Mouse (Mus musculus) liver, embryonic 15.5 days (tissue): ENCODE data around the gene Zfp831. TPM values are rescaled to one million over a fixed set of nuclear protein-coding genes. Genes with fewer than 3 reads are reported as not detected.

Source experiments
- ATAC-seq: fragments of 200-750 bp; cut with Nextera tagmentation; 2 replicates; pipeline ENCODE4 v1.8.0; 2017; ENCODE audit warnings: moderate number of reproducible peaks, mild to moderate bottlenecking, moderate library complexity; ENCODE audit not compliant: insufficient read depth
- H3K27ac ChIP-seq: fragments of 300-500 bp; sonication (generic); replicated peaks from 2 replicates; pipeline ENCODE4 v1.5.1; 2015; ENCODE audit warnings: mild to moderate bottlenecking, inconsistent platforms
- H3K27me3 ChIP-seq: fragments of 300-500 bp; sonication (generic); 2 replicates; pipeline ENCODE4 v1.6.1; 2015; ENCODE audit warnings: mild to moderate bottlenecking, inconsistent platforms
- H3K36me3 ChIP-seq: fragments of 300-500 bp; sonication (generic); replicated peaks from 2 replicates; pipeline ENCODE4 v1.6.1; 2015; ENCODE audit warnings: moderate library complexity, mild to moderate bottlenecking, inconsistent platforms
- H3K4me1 ChIP-seq: fragments of 300-500 bp; sonication (generic); replicated peaks from 2 replicates; pipeline ENCODE4 v1.6.1; 2015; ENCODE audit warnings: inconsistent platforms
- H3K4me2 ChIP-seq: fragments of 300-500 bp; sonication (generic); 2 replicates; pipeline ENCODE4 v1.6.1; 2015; ENCODE audit warnings: moderate library complexity, mild to moderate bottlenecking, inconsistent platforms
- H3K4me3 ChIP-seq: fragments of 300-500 bp; sonication (generic); replicated peaks from 2 replicates; pipeline ENCODE4 v1.5.1; 2015; ENCODE audit warnings: mild to moderate bottlenecking, inconsistent platforms
- H3K9ac ChIP-seq: fragments of 300-500 bp; sonication (generic); 2 replicates; pipeline ENCODE4 v1.6.1; 2015; ENCODE audit warnings: moderate library complexity, mild to moderate bottlenecking, inconsistent platforms
- H3K9me3 ChIP-seq: fragments of 300-500 bp; sonication (generic); replicated peaks from 2 replicates; pipeline ENCODE4 v1.6.1; 2016; ENCODE audit warnings: inconsistent platforms
- WGBS: fragments of 180-500 bp; shearing (Covaris S2); methylation state at CpG from one replicate; pipeline ENCODE4 v1.1.7; 2015; ENCODE audit warnings: mixed read lengths; ENCODE audit not compliant: insufficient replicate concordance; 5-methylcytosine and 5-hydroxymethylcytosine counted together
- polyA plus RNA-seq: library from polyadenylated mRNA; unstranded; fragments of >200 nt; fragmentation: Nextera tagmentation; extraction: Ambion mirVana; gene quantifications from 2 replicates; pipeline ENCODE4 v1.2.1, GENCODE M21; 2015

Zfp831 gene
- polyA plus RNA-seq, 1 experiment from 2014 or later = 0.01 TPM

DNA sequence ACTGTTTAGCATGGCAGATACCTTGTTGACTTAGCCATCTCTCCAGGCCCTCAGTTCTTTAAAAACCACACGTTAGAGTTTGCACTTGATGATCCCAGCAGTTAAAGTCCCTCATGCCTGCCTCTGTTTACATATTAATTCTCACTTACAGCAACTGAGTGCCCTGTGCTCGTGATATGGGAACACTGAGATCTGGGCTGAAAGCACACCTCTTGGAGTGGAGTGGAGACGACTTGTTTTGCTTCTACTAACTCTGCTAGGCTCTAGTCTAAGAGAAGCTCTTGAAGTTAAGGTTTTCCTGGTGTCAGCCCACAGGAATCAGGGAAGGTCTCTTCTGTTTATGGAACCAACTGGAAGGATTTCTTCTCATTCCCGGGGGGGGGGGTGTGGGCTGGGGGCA, 9.5 kb downstream of the Zfp831 start:
- Histone ChIP-seq H3K4me2 (no peak overlapping the region), H3K4me1 (no peaks in the 10 kb centered on the region), H3K9me3 (no peaks in the 10 kb centered on the region), H3K36me3 (no peaks in the 10 kb centered on the region), H3K4me3 (no peak overlapping the region), H3K27ac (no peak overlapping the region), H3K9ac (no peak overlapping the region), H3K27me3 (no peaks in the 10 kb centered on the region)
- WGBS = 47% methylated on average over 4 of the region's 4 CpGs
- no peak for ATAC-seq

DNA sequence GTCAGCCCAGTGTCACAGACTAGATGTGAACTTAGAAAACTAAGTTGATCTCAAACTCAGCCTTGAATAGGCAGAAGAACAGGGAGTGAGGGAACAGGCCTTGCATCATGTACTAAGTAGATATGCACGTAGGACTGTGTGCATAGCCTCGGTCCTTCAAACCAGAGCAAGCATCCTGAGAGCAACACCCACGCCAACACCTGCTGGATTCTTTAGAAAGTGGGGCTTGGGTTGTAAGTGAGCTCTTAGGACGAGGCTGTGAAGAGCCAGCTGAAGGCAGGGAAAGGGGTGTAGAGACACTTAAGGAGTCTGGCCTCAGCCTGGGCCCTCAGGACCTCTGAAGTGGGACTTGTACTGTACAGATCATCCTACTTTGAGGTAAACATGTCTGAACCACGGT, 12.0 kb downstream of the Zfp831 start:
- ATAC-seq = no peak
- no peaks in the 10 kb centered on the region for H3K27me3 ChIP-seq
- H3K27ac ChIP-seq = no peak overlapping the region
- 51% methylated on average over 5 of the region's 5 CpGs for WGBS
- no peak overlapping the region for H3K9ac ChIP-seq
- H3K9me3 ChIP-seq = no peaks in the 10 kb centered on the region
- no peaks in the 10 kb centered on the region for H3K4me1 ChIP-seq
- H3K36me3 ChIP-seq = no peaks in the 10 kb centered on the region
- no peak overlapping the region for H3K4me3 ChIP-seq
- no peak overlapping the region for H3K4me2 ChIP-seq

DNA sequence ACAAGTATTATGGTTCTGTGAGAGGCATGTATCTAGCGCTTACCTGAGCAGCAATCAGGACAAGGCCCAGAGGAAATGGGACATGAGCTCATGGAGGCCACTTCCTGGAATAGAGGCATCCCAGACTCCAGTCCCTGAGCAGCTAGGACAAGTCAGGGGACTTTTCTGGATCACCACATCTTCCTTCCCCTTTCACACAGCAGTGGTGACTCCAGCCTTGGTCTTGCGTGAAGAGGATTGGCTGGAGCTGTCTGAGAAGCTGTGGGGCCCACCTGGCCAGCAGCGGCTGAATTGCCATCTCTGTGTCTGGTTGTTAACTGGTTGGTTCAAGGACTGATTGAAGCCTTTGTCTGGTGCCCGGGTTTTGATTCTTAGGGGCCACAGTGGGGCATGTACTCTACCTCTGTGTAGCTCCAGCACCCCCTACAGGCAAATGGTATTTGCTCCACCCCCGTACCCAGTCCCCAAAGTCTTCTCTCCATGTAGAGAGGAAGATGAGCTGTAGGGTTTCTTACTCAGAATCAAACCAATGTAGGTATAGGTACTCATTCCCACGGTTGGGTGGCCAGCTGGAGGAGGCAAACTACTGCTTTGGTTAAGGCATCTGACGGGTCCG, 15.0 kb downstream of the Zfp831 start:
- 45% methylated on average over 8 of the region's 8 CpGs for WGBS

DNA sequence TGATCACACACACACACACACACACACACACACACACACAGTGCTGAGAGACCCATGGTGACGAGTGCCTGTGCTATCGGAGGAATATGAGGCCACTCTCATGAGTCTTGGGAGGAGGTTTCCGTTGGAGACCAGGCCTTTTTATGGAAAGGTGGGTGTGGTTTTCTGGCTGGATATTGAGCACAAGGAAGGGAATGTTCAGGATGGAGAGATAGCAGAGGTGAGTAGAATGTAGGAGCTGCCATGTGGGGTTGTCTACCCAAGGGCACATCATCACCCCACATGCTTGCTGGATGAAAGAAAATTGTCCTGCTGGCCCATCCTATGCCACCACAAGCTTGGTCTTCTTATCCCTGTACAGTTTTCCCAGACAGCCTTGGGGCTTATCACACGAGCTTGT, 16.5 kb downstream of the Zfp831 start:
- no peak overlapping the region for H3K9ac ChIP-seq
- WGBS = 59% methylated on average over 4 of the region's 4 CpGs
- H3K4me1 ChIP-seq = no peaks in the 10 kb centered on the region
- no peaks in the 10 kb centered on the region for H3K36me3 ChIP-seq
- no peak for ATAC-seq
- H3K27me3 ChIP-seq = no peaks in the 10 kb centered on the region
- no peak overlapping the region for H3K4me2 ChIP-seq
- no peak overlapping the region for H3K4me3 ChIP-seq
- no peaks in the 10 kb centered on the region for H3K9me3 ChIP-seq
- no peak overlapping the region for H3K27ac ChIP-seq

More for the DNA sequence above, 15.0 kb downstream of the Zfp831 start:
- Histone ChIP-seq H3K36me3 (no peaks in the 10 kb centered on the region), H3K4me3 (no peak overlapping the region), H3K4me1 (no peaks in the 10 kb centered on the region), H3K27ac (no peak overlapping the region), H3K9ac (no peak overlapping the region), H3K9me3 (no peaks in the 10 kb centered on the region), H3K27me3 (no peaks in the 10 kb centered on the region), H3K4me2 (no peak overlapping the region)
- no peak for ATAC-seq

DNA sequence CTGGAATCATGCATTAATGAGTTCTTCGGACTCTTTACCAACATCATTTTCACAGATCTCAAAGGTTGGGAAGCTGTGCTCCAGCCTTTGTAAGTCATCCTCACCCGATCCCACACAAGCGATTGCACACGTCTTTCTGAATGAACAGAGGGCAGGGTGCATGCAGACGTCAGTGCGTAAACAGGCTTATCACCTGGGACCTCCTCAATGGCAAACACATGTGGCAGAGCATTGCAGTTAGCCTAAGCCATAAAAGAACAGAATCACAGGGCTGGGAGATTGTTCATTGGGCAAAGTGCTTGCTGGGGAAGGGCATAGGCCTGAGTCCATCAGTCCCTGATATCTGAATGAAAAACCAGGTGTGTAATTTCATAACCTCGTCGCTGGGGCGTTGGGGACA, 17.0 kb downstream of the Zfp831 start:
- Histone ChIP-seq H3K9ac (no peak overlapping the region), H3K27ac (no peak overlapping the region), H3K4me3 (no peak overlapping the region), H3K36me3 (no peaks in the 10 kb centered on the region), H3K4me2 (no peak overlapping the region), H3K27me3 (no peaks in the 10 kb centered on the region), H3K4me1 (no peaks in the 10 kb centered on the region), H3K9me3 (no peaks in the 10 kb centered on the region)
- WGBS = 68% methylated on average over 9 of the region's 9 CpGs
- ATAC-seq = peak; percentile 34; the same call in 1 of the 2 replicates

DNA sequence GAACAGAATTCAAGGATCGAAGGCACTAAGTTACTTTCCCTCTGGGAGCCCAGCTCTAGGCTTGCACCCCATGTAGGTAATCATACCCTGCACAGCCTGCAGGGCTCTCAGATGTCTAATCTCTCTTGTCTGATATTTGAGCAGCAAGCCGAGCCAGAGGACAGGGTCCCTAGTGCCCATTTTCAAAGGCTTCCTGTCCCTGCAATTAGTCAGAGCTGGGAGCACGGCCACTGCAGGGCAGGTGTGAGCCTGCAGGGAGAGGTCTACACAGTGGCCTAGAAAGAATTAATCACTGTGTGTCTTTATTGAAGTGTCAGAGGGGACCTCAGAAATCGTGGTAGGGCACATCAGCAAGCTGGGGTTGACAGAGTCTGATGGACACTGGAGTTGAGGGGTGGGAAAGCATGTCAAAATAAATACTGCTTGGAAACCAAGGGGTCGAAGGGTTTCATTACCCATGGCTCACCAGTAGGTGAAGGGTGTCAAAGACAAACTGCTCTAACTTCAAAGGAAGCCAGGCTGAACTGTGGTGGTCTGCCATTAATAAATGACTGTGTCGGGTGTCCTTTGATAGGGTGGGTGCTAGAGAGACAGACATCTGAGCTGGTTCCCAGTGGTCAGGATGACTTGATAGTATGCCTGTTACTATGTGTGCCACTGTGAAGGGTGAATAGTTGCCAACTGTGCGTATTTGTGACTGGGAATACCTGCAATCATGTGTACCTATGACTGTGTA, 18.3 kb downstream of the Zfp831 start:
- Histone ChIP-seq H3K9ac (no peak overlapping the region), H3K9me3 (no peaks in the 10 kb centered on the region), H3K36me3 (no peaks in the 10 kb centered on the region), H3K27ac (no peak overlapping the region), H3K4me2 (no peak overlapping the region), H3K4me3 (no peak overlapping the region), H3K4me1 (no peaks in the 10 kb centered on the region), H3K27me3 (no peaks in the 10 kb centered on the region)
- 47% methylated on average over 7 of the region's 7 CpGs for WGBS
- no peak for ATAC-seq

DNA sequence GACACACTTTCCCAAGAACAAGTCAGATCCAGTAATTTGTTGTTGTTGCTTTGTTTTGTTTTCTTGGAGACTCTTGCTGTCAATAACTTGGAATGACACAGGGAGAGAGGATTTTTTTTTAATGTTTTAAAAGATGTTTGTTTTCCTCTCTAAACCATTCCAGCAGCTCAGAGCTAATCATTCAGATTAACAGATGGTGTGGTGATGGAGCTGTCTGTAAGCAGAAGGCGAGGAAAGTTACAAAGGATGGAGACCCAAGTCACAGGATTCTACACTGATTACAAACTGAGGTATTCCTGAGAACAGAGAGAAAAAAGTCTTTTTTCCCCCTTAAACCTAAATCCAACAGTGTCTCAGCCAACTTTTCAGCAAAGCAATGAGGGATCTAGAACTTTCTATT, 19.3 kb downstream of the Zfp831 start:
- H3K27me3 ChIP-seq = no peaks in the 10 kb centered on the region
- H3K9ac ChIP-seq = no peak overlapping the region
- no peak overlapping the region for H3K4me3 ChIP-seq
- H3K9me3 ChIP-seq = no peaks in the 10 kb centered on the region
- H3K36me3 ChIP-seq = no peaks in the 10 kb centered on the region
- H3K4me1 ChIP-seq = no peaks in the 10 kb centered on the region
- 67% methylated on average over 1 of the region's 1 CpGs for WGBS
- no peak overlapping the region for H3K4me2 ChIP-seq
- no peak for ATAC-seq
- H3K27ac ChIP-seq = no peak overlapping the region

DNA sequence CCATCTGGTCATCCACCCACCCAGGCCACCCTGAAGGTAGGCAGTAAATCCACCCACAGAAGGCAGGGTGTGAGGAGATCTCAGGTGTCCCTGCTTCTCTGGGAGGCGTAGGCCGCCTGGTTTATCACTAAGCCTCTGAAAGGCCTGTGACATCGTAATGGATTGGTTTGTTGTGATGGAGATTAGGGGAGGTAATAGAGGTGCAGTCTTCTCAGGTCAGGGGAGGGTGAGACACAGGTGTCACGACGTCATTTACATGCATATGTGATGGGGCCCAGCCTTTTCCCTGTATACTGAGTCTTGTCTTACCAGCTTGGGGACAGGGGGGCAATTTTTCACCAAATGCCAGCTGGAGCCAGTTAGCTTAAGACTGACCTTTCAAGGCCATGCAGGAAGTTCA, 22.1 kb downstream of the Zfp831 start:
- Histone ChIP-seq H3K27me3 (no peaks in the 10 kb centered on the region), H3K9ac (no peak overlapping the region), H3K27ac (no peak overlapping the region), H3K9me3 (no peaks in the 10 kb centered on the region), H3K4me3 (no peak overlapping the region), H3K36me3 (no peaks in the 10 kb centered on the region), H3K4me2 (no peak overlapping the region), H3K4me1 (no peaks in the 10 kb centered on the region)
- ATAC-seq = no peak
- WGBS = 38% methylated on average over 5 of the region's 5 CpGs

DNA sequence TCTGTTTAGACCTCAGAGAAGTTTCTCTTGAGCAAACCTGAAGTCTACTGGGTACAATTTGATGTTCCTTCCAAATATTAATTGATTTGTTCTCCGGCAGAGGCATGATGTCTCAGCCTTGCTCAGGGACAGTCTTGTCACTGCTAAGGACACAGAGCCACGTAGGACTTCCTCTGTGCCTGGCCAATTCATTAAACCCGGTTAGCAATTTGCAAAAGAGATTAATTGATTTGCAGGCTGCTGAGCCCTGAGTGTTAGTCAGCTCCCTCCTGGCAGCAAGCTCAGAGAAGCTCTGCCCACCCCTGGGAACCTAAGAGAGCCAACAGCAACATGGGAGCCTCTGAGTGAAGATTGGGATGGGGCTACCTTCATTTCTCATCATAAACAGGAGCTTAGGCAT, 25.5 kb downstream of the Zfp831 start:
- no peak overlapping the region for H3K9ac ChIP-seq
- no peak overlapping the region for H3K4me3 ChIP-seq
- WGBS = 53% methylated on average over 3 of the region's 3 CpGs
- no peaks in the 10 kb centered on the region for H3K36me3 ChIP-seq
- no peak for ATAC-seq
- no peaks in the 10 kb centered on the region for H3K9me3 ChIP-seq
- H3K4me2 ChIP-seq = no peak overlapping the region
- no peak overlapping the region for H3K27ac ChIP-seq
- H3K4me1 ChIP-seq = peaks cover 10% of the 10 kb centered on the region
- H3K27me3 ChIP-seq = peaks cover 21% of the 10 kb centered on the region

DNA sequence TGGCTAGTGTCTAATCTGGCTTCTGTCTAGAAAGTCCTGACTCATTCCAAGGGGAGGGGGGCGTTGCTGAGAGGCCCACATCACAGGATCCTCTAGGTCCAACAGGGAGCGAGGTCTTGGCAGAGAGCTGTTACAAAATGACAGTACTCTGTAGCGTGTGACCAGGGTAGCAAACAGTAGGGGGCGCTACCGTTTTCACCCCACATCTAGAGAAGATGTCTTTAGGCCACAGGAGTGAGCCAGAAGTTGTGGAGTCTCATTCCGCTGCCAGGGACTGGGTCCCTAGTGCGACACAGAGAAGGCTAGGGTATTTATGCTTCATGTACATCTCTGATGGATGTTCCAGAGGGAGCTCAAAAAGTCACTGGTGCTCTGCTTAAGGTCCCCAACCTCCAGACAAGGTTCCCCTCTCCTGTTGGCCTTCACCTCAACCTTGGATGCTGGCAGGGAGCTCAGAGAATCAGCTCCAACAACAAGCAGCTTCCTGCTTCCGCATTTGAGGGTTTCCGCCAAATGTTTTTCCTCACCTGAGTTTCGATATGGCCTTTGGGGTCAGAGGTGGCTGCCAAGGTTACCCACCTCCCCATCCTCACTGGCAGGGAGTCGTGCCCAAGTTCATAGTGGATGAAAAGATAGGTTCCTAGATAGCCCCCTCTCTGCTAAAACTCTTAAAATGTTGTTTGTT, 29.3 kb downstream of the Zfp831 start:
- H3K4me2 ChIP-seq = peak overlapping the region; percentile 77
- H3K4me1 ChIP-seq = peaks cover 18% of the 10 kb centered on the region
- H3K27me3 ChIP-seq = peaks cover 35% of the 10 kb centered on the region
- no peaks in the 10 kb centered on the region for H3K36me3 ChIP-seq
- ATAC-seq = no peak
- H3K27ac ChIP-seq = no peak overlapping the region
- H3K9me3 ChIP-seq = no peaks in the 10 kb centered on the region
- WGBS = 19% methylated on average over 11 of the region's 11 CpGs
- H3K9ac ChIP-seq = no peak overlapping the region
- H3K4me3 ChIP-seq = peak overlapping the region; percentile 47

DNA sequence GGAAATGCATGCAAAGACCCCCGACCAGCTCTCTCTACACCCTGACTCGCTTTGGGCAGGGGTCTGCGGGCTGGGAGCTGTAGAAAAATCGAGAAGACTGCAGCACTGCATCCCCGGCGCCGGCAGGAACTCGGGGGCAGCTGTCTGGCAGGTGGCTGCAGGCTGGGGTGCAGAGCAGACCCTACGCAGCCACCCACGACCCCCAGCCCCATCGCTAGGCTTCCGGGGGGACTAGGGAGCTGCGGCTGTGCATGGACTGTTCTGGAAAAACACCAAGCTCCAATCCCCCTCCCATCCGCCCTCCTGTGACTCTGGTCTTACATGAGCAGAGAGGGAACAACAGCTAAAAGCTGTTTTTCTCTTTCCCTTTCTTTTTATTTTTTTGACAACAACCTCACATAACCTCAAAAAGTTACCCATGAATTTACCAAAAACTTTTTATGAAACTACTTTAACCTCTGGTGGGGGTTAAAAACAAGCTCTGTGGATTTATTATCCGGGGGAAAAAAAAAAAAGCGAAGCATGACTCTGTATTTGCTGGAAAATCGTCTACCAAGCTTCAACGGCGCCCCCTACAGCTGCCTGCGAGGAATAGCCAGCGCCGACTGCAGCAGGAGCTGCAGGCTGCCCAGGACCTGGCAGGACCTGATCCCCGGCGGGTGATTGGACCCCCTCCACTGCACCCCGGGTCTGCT, 30.4 kb downstream of the Zfp831 start:
- ATAC-seq = 0 out of 2 replicates have a peak, but pooled peaks have one; percentile 28
- H3K9me3 ChIP-seq = no peaks in the 10 kb centered on the region
- H3K27me3 ChIP-seq = peaks cover 35% of the 10 kb centered on the region
- no peaks in the 10 kb centered on the region for H3K36me3 ChIP-seq
- no peak overlapping the region for H3K27ac ChIP-seq
- peaks cover 18% of the 10 kb centered on the region for H3K4me1 ChIP-seq
- peak overlapping the region; percentile 77 for H3K4me2 ChIP-seq
- peak overlapping the region; percentile 47 for H3K4me3 ChIP-seq
- peak overlapping the region; percentile 11; the same call in 1 of the 2 replicates for H3K9ac ChIP-seq
- 1% methylated on average over 25 of the region's 25 CpGs for WGBS
